Mouse (Mus musculus) lung, adult 2 months (tissue): ENCODE data around the gene Rbak.

Experiments used
- CTCF ChIP-seq: fragments of 200-500 bp; IDR thresholded peaks from 2 replicates; pipeline ENCODE4 v1.5.1; 2011; ENCODE audit warnings: mild to moderate bottlenecking, low read length, control low read depth; ENCODE audit not compliant: insufficient read depth
- POLR2A ChIP-seq: fragments of 200-500 bp; IDR thresholded peaks from 2 replicates; pipeline ENCODE4 v1.6.1; 2011; ENCODE audit warnings: low read depth, mild to moderate bottlenecking, control low read depth, low read length, borderline replicate concordance; ENCODE audit errors: extremely low read depth

DNA sequence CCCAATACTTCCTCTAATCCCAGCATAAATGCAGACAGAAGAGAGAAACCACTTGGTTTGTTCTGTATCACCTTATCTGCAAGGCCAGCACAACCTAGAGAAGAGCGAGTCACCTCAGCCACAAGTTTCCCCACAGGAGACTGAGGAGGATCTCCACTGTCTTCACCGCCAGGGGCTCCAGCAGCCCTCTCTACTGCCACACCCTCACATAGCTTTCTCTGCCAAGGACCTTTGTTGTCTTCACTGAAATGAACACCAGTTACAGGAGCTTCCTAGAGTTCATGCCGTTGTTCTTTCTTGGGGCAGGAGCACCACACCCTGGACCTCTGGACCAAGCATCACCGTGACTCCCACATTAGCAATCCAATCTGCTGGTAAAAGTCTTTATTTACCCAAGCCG lies 31.9 kb downstream of the Rbak start:
- TF ChIP-seq POLR2A, result no peak
- no peak for TF ChIP-seq CTCF
